Mouse (Mus musculus): ENCODE results near the gene Trp63. TPM values are rescaled to one million over a fixed set of nuclear protein-coding genes. Genes with fewer than 3 reads are reported as not detected.

The Trp63 gene
- polyA plus RNA-seq, 1 experiment from 2014 or later: 0.14 TPM

DNA sequence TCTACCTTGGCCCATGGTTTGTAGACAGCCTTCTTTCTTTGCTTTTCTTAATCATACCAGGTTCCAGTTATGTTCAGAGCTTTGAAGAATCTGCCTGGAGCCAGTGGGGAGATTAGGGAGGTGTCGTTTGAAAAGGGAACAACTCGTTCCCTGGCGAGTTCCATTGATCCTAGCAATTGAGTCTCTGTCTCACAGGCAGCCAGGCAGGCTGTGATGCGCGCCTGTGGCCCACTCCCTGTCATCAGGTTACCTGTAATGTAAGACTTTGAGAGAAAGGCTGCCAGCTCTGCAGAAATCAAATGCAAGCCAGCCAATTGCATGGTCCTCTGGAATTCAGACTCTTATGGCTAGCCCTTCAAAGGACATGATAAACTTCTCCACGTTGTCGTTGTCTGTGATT lies 142.5 kb downstream of the Trp63 start:
- TF ChIP-seq CTCF (IDR thresholded peaks at IDR 0.05; ENCODE audit: low read depth) (no peak), EP300 (IDR thresholded peaks at IDR 0.05; ENCODE audit: low read depth) (no peak)
- no peaks in the 10 kb centered on the region for H3K4me1 ChIP-seq (ENCODE audit: insufficient read depth)
- DNase-seq (no peak), ATAC-seq (no peak)
- H3K36me3 ChIP-seq (replicated peaks; ENCODE audit: insufficient read depth, low read length): no peaks in the 10 kb centered on the region
- 59% methylated on average over 7 of the region's 7 CpGs for WGBS (ENCODE audit: insufficient replicate concordance)
- H3K4me3 ChIP-seq (ENCODE audit: low read depth, low read length): no peak overlapping the region
- H3K9me3 ChIP-seq (ENCODE audit: low read length): no peaks in the 10 kb centered on the region
- H3K27me3 ChIP-seq (ENCODE audit: insufficient read depth, low read length): no peaks in the 10 kb centered on the region
- H3K9ac ChIP-seq (replicated peaks): no peak overlapping the region
- no peak overlapping the region for H3K27ac ChIP-seq (ENCODE audit: low read depth)
- H3K4me2 ChIP-seq (ENCODE audit: low read depth, low read length): no peak overlapping the region

DNA sequence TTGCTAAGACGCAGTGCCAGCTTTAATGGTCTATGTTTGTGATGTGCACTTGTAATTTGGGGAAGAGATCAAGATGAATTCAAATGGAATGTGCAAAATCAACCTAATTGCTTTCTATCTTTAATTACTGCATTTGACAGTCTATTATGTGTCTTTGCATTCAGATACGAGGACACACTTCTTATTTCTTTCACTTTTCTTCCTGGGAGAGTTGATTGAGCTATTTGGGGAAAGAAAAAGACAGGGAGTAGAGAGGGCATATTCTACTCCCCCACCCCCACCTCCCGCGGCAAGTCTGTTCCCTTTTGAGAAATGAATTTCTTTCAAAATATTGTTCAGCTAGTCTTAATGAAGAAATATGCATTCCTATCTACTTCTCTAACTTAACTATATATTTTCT lies 149.0 kb downstream of the Trp63 start:
- TF ChIP-seq CTCF (IDR thresholded peaks at IDR 0.05; ENCODE audit: low read depth): no peak
- TF ChIP-seq EP300 (IDR thresholded peaks at IDR 0.05; ENCODE audit: low read depth): no peak
- no peak overlapping the region for H3K4me2 ChIP-seq (ENCODE audit: low read depth, low read length)
- no peaks in the 10 kb centered on the region for H3K27me3 ChIP-seq (ENCODE audit: insufficient read depth, low read length)
- H3K27ac ChIP-seq (ENCODE audit: low read depth): no peak overlapping the region
- H3K4me1 ChIP-seq (ENCODE audit: insufficient read depth): no peaks in the 10 kb centered on the region
- no peaks in the 10 kb centered on the region for H3K36me3 ChIP-seq (replicated peaks; ENCODE audit: insufficient read depth, low read length)
- DNase-seq (no peak), ATAC-seq (no peak)
- 73% methylated on average over 4 of the region's 4 CpGs for whole genome bisulfite sequencing (ENCODE audit: insufficient replicate concordance)
- H3K9ac ChIP-seq (replicated peaks): no peak overlapping the region
- H3K9me3 ChIP-seq (ENCODE audit: low read length): no peaks in the 10 kb centered on the region
- no peak overlapping the region for H3K4me3 ChIP-seq (ENCODE audit: low read depth, low read length)

DNA sequence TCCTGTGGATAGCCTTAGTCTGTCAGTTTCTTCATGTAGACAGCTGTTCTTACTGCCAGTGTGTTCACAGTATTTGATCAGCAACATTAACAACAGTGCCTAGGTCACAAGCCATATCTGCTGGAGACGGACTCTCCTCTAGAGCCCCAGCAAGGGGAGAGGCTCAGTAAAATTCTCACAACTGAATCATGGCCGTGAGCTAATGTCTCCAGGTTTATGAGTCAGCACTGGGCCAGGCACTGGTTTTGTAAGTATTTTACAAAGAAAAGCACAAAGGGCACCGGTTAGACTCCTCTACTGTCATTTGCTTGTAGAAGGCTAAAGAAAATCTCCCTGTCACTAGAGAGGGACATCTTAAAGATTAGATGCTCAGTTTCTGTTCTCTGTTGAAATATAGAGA lies 151.7 kb downstream of the Trp63 start:
- Histone ChIP-seq H3K9me3 (ENCODE audit: low read length) (no peaks in the 10 kb centered on the region), H3K36me3 (replicated peaks; ENCODE audit: insufficient read depth, low read length) (no peaks in the 10 kb centered on the region), H3K4me1 (ENCODE audit: insufficient read depth) (no peaks in the 10 kb centered on the region), H3K9ac (replicated peaks) (no peak overlapping the region), H3K27me3 (ENCODE audit: insufficient read depth, low read length) (no peaks in the 10 kb centered on the region), H3K4me2 (ENCODE audit: low read depth, low read length) (no peak overlapping the region), H3K4me3 (ENCODE audit: low read depth, low read length) (no peak overlapping the region), H3K27ac (ENCODE audit: low read depth) (no peak overlapping the region)
- DNase-seq (no peak), ATAC-seq (no peak)
- TF ChIP-seq EP300 (IDR thresholded peaks at IDR 0.05; ENCODE audit: low read depth) (no peak), CTCF (IDR thresholded peaks at IDR 0.05; ENCODE audit: low read depth) (no peak)
- WGBS (ENCODE audit: insufficient replicate concordance): 68% methylated on average over 3 of the region's 3 CpGs

DNA sequence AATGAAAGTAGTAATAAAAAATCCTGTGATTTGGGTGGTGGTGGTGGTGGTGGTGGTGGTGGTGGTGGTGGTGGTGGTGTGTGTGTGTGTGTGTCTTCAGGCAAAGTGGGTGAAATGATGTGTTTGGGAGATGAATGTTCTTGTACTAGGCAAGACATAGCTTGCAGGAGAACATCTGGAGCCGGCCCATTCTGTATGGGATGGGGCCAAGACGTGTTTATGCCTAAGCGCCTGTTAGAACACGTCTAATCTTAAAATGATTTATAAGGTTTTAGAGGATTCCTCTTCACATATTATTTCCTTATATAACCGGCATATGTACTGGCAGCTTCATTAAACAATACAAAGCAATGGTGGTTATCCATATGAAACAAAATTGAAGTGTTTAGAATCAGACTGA lies 152.2 kb downstream of the Trp63 start:
- Histone ChIP-seq H3K9me3 (ENCODE audit: low read length) (no peaks in the 10 kb centered on the region), H3K27me3 (ENCODE audit: insufficient read depth, low read length) (no peaks in the 10 kb centered on the region), H3K9ac (replicated peaks) (no peak overlapping the region), H3K4me3 (ENCODE audit: low read depth, low read length) (no peak overlapping the region), H3K4me1 (ENCODE audit: insufficient read depth) (no peaks in the 10 kb centered on the region), H3K36me3 (replicated peaks; ENCODE audit: insufficient read depth, low read length) (no peaks in the 10 kb centered on the region), H3K4me2 (ENCODE audit: low read depth, low read length) (no peak overlapping the region), H3K27ac (ENCODE audit: low read depth) (no peak overlapping the region)
- 73% methylated on average over 5 of the region's 5 CpGs for WGBS (ENCODE audit: insufficient replicate concordance)
- DNase-seq (no peak), ATAC-seq (no peak)
- TF ChIP-seq CTCF (IDR thresholded peaks at IDR 0.05; ENCODE audit: low read depth): no peak
- TF ChIP-seq EP300 (IDR thresholded peaks at IDR 0.05; ENCODE audit: low read depth): no peak

DNA sequence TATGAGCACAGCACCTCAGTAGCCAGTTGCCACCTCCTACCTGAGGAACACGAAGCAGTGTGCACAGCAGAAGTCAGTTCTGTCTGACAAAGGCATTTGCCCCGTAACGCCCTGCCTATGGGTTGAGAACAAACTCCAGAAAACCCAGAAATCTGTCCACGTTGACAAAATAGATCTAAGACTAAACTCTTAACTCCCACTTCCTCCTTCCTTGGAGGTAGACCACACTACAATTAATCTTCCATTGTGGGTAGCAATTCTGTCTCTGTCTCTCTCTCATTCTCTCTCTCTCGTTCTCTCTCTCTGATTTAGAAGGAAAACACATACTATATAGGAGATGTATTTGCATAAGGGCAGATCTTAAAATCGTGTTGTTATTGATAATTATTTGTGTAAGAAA lies 159.4 kb downstream of the Trp63 start:
- ATAC-seq (no peak), DNase-seq (no peak)
- H3K9ac ChIP-seq (replicated peaks): no peak overlapping the region
- WGBS (ENCODE audit: insufficient replicate concordance): 45% methylated on average over 6 of the region's 6 CpGs
- no peaks in the 10 kb centered on the region for H3K27me3 ChIP-seq (ENCODE audit: insufficient read depth, low read length)
- TF ChIP-seq CTCF (IDR thresholded peaks at IDR 0.05; ENCODE audit: low read depth) (no peak), EP300 (IDR thresholded peaks at IDR 0.05; ENCODE audit: low read depth) (no peak)
- no peak overlapping the region for H3K4me2 ChIP-seq (ENCODE audit: low read depth, low read length)
- H3K36me3 ChIP-seq (replicated peaks; ENCODE audit: insufficient read depth, low read length): no peaks in the 10 kb centered on the region
- H3K27ac ChIP-seq (ENCODE audit: low read depth): no peak overlapping the region
- H3K4me3 ChIP-seq (ENCODE audit: low read depth, low read length): no peak overlapping the region
- H3K4me1 ChIP-seq (ENCODE audit: insufficient read depth): no peaks in the 10 kb centered on the region
- no peaks in the 10 kb centered on the region for H3K9me3 ChIP-seq (ENCODE audit: low read length)

DNA sequence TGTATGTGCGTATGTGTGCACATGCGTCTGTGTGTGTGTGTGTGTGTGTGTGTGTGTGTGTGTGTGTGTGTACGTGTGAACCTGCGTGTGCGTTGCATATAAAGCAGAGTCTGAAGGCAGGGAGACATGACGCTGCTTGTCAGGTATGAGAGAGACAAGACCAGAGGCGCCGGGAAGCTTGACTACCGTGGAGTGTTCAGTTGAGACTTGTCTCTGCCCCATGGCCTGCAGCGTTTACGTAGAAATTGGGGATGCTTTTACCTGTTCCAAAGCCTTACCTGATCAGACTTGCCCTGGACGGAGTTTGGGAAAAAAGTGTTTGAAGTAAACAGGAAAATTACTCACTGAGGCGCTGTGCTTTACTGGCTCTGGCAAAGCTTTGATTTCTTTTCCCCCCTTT lies 160.1 kb downstream of the Trp63 start:
- Histone ChIP-seq H3K4me1 (ENCODE audit: insufficient read depth) (no peaks in the 10 kb centered on the region), H3K4me2 (ENCODE audit: low read depth, low read length) (no peak overlapping the region), H3K9me3 (ENCODE audit: low read length) (no peaks in the 10 kb centered on the region), H3K27ac (ENCODE audit: low read depth) (no peak overlapping the region), H3K9ac (replicated peaks) (no peak overlapping the region), H3K36me3 (replicated peaks; ENCODE audit: insufficient read depth, low read length) (no peaks in the 10 kb centered on the region), H3K27me3 (ENCODE audit: insufficient read depth, low read length) (no peaks in the 10 kb centered on the region), H3K4me3 (ENCODE audit: low read depth, low read length) (no peak overlapping the region)
- 77% methylated on average over 13 of the region's 13 CpGs for WGBS (ENCODE audit: insufficient replicate concordance)
- TF ChIP-seq CTCF (IDR thresholded peaks at IDR 0.05; ENCODE audit: low read depth): no peak
- no peak for TF ChIP-seq EP300 (IDR thresholded peaks at IDR 0.05; ENCODE audit: low read depth)
- DNase-seq (no peak), ATAC-seq (no peak)

DNA sequence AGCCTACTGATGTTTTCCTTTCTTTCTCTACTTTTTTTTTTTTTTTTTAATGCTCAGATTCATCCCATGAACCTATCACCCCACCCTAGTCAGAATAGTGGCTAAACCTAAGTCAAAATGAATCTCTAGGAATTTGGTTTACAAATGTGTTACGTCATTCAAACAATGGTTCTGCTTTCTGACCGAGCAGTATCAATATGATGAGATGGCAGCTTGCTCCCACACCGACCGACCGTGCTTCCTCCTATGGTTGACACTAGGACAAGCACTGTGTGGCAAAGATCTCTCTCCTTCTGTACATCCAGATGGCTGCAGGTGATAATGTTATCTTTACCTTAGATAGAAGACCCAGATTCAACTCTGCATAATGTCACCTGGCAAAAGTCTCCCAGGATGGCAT lies 163.0 kb downstream of the Trp63 start:
- H3K36me3 ChIP-seq (replicated peaks; ENCODE audit: insufficient read depth, low read length): no peaks in the 10 kb centered on the region
- no peak overlapping the region for H3K4me3 ChIP-seq (ENCODE audit: low read depth, low read length)
- 56% methylated on average over 5 of the region's 5 CpGs for WGBS (ENCODE audit: insufficient replicate concordance)
- no peak for TF ChIP-seq EP300 (IDR thresholded peaks at IDR 0.05; ENCODE audit: low read depth)
- no peak for TF ChIP-seq CTCF (IDR thresholded peaks at IDR 0.05; ENCODE audit: low read depth)
- DNase-seq (no peak), ATAC-seq (no peak)
- H3K4me1 ChIP-seq (ENCODE audit: insufficient read depth): no peaks in the 10 kb centered on the region
- H3K27ac ChIP-seq (ENCODE audit: low read depth): no peak overlapping the region
- no peaks in the 10 kb centered on the region for H3K27me3 ChIP-seq (ENCODE audit: insufficient read depth, low read length)
- H3K4me2 ChIP-seq (ENCODE audit: low read depth, low read length): no peak overlapping the region
- H3K9me3 ChIP-seq (ENCODE audit: low read length): no peaks in the 10 kb centered on the region
- H3K9ac ChIP-seq (replicated peaks): no peak overlapping the region
